Mouse (Mus musculus) ES-E14 (cell line): ENCODE results near the gene Phc1.

Source experiments
- CHD2 ChIP-seq: IDR thresholded peaks from 2 replicates; pipeline ENCODE4 v1.6.1; 2014; ENCODE audit warnings: mild to moderate bottlenecking, low read depth, low read length, inconsistent platforms
- HCFC1 ChIP-seq: IDR thresholded peaks from 2 replicates; pipeline ENCODE4 v1.6.1; 2012; ENCODE audit warnings: low read length, inconsistent platforms, borderline replicate concordance; ENCODE audit not compliant: insufficient read depth
- ZC3H11A ChIP-seq: IDR thresholded peaks from 2 replicates; pipeline ENCODE4 v1.6.1; 2012; ENCODE audit warnings: low read depth, mild to moderate bottlenecking, inconsistent platforms, low read length, borderline replicate concordance
- ZNF384 ChIP-seq: IDR thresholded peaks from 2 replicates; pipeline ENCODE4 v1.6.1; 2012; ENCODE audit warnings: low read depth, low read length, inconsistent platforms

DNA sequence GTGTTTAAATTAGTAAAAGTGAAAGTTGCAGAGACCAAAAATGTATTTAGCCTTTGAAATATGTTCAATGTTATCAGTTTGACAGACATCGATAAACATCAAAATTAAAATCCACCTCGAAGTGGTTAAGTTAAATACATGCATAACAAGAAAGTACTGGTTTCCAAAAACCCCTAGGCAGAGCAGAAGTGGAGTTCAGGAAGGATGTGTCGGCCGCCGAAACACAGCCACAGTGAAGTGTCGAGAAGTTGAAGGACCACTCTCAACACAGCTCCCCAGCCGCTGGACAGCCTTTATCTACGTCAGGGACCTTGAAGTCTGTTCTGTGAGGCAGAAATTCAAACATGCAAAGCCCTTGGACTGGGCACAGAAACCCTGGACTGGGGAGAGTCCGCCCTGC, 36.8 kb downstream of the Phc1 start:
- TF ChIP-seq CHD2 (no peak), ZC3H11A (no peak), HCFC1 (no peak), ZNF384 (no peak)
